Mouse (Mus musculus): Measurements from ENCODE around the gene Tshz3. TPM values are rescaled to one million over a fixed set of nuclear protein-coding genes. Genes with fewer than 3 reads are reported as not detected.
A peak's percentile ranks its signal among the peaks of the same experiment; 100 is the strongest.

Gene Tshz3
- total RNA-seq (2015) (0.21 and 0.33 TPM in 2 replicates), total RNA-seq (2017) (0.07 and 0.41 TPM in 2 replicates)

- ATAC-seq (ENCODE audit: poor library complexity, severe bottlenecking): 0 out of 2 replicates have a peak, but pooled peaks have one; percentile 30
Observed at GRCm38 (mm10) chr7:36697856-36698588, at the start of gene Tshz3. TSS of gene Tshz3 (plus strand) at chr7:36698118.

GRCm38 (mm10) chr7:36655931-36656330 is 42.0 kb upstream of the Tshz3 start:
- no peak for ATAC-seq (ENCODE audit: poor library complexity, severe bottlenecking)

DNA sequence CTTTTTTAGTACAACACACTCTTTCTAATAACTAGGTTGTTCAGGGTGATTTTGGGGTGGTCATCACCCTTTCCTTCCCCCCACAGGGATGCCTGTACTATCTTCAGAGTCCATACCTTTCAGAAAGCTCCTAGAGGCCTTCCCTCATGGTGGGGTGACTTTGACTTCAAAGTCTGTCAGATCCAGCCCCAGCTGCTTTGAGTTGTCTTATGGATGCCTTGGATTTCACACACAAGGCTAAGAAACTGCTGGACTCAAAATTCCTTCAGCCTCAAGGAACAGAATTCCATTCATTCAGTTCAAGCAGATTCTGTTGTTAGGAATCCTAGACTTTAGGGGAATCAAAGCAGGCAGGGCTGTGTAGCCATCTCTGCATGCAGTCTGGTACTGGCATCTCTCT is 41.5 kb upstream of the Tshz3 start:
- ATAC-seq (ENCODE audit: poor library complexity, severe bottlenecking): no peak

GRCm38 (mm10) chr7:36658331-36658730 is 39.6 kb upstream of the Tshz3 start:
- no peak for ATAC-seq (ENCODE audit: poor library complexity, severe bottlenecking)

DNA sequence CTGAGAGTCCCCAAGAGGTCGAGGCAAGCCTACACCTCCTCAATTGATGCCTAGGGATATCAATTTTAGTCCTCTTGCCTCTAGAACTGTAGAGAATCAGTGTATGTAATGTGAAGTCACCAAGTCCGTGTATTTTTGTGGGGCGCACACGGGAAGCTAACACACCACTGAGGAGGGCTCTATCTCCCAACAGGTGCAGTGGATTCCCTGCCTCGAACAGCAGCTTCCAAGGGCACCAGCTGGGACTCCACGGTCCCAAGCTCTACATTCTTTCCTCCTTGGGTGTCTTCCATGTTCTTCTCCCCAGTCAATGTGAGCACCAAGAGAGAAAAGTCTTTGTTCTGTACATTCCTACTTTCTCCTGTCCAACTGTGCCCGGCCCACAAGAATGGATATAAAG is 38.7 kb upstream of the Tshz3 start:
- ATAC-seq (ENCODE audit: poor library complexity, severe bottlenecking): no peak

DNA sequence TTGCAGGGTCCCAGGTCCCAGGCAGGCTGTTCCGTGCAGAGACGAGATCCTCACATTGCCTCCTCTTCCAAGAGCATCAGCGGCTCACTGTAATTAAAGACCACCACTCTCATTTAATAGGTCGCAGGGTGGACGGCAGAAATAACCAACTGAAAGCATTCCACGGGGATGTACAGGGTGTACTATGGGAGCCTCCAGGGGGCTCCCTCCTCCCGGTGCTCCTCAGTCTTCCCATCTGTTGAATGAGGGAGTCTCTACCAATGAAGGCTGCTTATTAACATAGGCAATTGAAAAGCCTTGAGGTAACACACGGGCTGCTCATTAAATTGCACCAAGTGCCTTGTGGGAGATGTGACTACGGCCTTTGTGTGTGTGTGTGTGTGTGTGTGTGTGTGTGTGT is 37.3 kb upstream of the Tshz3 start:
- ATAC-seq (ENCODE audit: poor library complexity, severe bottlenecking): no peak

GRCm38 (mm10) chr7:36663431-36663830 is 34.5 kb upstream of the Tshz3 start:
- ATAC-seq (ENCODE audit: poor library complexity, severe bottlenecking): no peak

- no peak for ATAC-seq (ENCODE audit: poor library complexity, severe bottlenecking)
Observed at GRCm38 (mm10) chr7:36667767-36668166, 30.2 kb upstream of the Tshz3 start.

- ATAC-seq (ENCODE audit: poor library complexity, severe bottlenecking): no peak
Observed at GRCm38 (mm10) chr7:36678031-36678430, 19.9 kb upstream of the Tshz3 start.

DNA sequence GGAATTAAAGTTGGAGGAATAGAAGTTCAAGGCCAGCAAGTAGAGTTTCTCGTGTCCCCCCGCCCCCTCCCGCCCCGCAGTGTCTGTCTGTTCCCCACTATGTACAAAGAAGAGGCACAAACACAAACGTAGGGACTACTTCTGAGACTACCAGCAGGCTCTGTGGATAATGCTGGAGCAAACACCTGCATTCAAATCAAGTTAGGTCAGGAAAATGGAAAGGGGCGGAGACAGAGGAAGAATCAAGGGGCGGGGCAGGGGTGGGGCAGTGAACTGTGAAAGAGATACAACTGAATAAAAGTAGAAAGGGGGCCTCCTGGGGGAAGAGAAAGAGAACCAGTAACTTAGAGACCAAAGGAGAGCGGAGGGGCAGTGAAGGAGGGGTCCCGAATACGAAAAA is 19.4 kb upstream of the Tshz3 start:
- no peak for ATAC-seq (ENCODE audit: poor library complexity, severe bottlenecking)

GRCm38 (mm10) chr7:36679031-36679618 is 18.8 kb upstream of the Tshz3 start:
- no peak for ATAC-seq (ENCODE audit: poor library complexity, severe bottlenecking)

- no peak for ATAC-seq (ENCODE audit: poor library complexity, severe bottlenecking)
Observed at GRCm38 (mm10) chr7:36679866-36680458, 18.0 kb upstream of the Tshz3 start.

- no peak for ATAC-seq (ENCODE audit: poor library complexity, severe bottlenecking)
Observed at GRCm38 (mm10) chr7:36687508-36687907, 10.4 kb upstream of the Tshz3 start.

DNA sequence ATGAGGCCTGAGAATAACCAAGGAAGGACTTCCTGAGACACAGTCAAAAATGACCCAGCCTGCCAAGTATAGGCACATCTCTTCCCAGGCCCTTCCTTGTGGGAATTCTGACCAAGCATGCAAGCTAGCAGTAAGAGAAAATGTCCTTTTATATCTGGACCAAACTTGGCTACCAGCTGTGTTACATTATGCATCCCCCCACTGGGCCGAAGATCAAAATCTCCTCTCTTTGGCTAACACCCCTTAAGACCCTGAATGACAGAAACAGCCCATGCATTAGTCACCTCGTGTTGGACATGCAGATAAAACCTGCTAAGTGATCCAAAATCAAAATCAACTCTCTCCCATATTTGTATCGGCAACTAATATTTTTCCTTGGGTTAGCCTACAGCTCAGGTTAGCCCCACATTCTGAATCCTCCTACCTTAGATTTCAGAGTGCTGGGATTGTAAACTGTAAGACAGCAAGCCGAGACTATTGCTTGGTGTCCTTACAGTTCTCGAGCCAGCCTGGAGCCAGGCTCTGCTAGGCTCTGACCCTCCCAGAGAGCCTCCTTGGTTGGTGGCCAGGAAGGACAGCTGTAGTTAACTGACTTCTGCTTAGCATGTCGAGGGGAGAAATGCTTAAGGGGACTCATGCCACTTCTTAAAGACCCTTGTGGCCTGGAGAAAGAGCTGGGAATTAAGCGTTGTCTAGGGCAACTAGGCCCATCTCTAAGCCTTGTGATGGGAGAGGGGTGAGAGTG is 8.7 kb upstream of the Tshz3 start:
- no peak for ATAC-seq (ENCODE audit: poor library complexity, severe bottlenecking)

DNA sequence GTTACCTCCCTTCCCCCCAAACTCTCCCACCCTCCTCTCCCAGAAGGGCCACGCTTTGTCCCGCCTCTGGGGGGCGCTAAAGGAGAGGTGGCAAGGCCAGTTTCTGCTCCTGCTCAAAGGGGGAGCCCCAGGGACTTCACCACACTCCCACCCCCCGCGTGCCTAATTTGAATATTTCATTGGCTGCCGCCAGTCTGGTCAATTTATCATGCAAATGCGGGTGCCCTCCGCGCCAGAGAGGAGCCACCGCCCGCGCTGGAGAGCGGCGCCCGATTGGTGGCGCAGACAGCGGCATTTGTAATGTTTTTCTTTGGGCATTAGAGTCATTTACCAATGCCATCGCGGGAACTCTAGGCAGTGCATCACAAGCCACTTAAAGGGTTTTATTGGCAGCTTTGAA is 7.4 kb upstream of the Tshz3 start:
- ATAC-seq (ENCODE audit: poor library complexity, severe bottlenecking): no peak

- no peak for ATAC-seq (ENCODE audit: poor library complexity, severe bottlenecking)
Observed at GRCm38 (mm10) chr7:36691617-36692016, 6.3 kb upstream of the Tshz3 start.

- ATAC-seq (ENCODE audit: poor library complexity, severe bottlenecking): no peak
Observed at GRCm38 (mm10) chr7:36692381-36692780, 5.5 kb upstream of the Tshz3 start.

- no peak for ATAC-seq (ENCODE audit: poor library complexity, severe bottlenecking)
Observed at GRCm38 (mm10) chr7:36693081-36693480, 4.8 kb upstream of the Tshz3 start.

DNA sequence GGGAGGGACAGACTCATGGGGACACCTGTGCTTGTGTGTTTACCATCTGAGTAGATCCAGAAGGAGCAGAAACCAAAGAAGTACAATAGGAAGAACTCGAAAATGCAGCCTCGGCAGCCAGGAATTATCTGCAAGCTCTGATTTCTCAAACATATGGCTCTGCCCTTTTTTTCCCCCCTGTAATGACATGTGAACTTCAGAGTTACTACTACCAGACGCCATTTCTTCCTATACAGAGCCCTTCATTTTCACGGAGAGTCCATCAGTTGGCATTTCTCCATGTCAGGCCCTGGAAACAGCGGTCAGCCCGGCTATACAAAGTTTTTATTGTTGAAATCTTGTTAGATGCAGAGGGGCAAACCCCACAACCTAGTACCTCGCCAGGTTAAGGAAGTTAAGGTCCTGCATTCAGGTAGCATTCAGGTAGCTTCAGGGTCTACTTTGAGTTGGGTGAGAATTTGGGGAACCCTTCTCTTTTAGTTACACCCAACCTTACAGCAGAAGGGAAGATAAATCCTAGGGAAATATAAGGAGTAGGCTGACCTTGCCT is 3.2 kb upstream of the Tshz3 start:
- no peak for ATAC-seq (ENCODE audit: poor library complexity, severe bottlenecking)

GRCm38 (mm10) chr7:36695276-36695675 is 2.6 kb upstream of the Tshz3 start:
- no peak for ATAC-seq (ENCODE audit: poor library complexity, severe bottlenecking)

- ATAC-seq (ENCODE audit: poor library complexity, severe bottlenecking): no peak
Observed at GRCm38 (mm10) chr7:36695791-36696241, 2.1 kb upstream of the Tshz3 start.

All from megakaryocyte, adult 5-6 weeks (primary cell).